Mouse (Mus musculus) brain, embryonic 14.5 days (tissue): ENCODE data around the gene Aurkb.

Source experiments
- CTCF ChIP-seq: fragments of 200-500 bp; IDR thresholded peaks from 2 replicates; pipeline ENCODE4 v1.5.1; 2012; ENCODE audit warnings: inconsistent platforms, mild to moderate bottlenecking, moderate library complexity, borderline replicate concordance; ENCODE audit not compliant: insufficient read depth, insufficient read length; ENCODE audit errors: extremely low read depth
- POLR2A ChIP-seq: fragments of 200-500 bp; IDR thresholded peaks from 2 replicates; pipeline ENCODE4 v1.6.1; 2012; ENCODE audit warnings: mild to moderate bottlenecking, inconsistent platforms, borderline replicate concordance; ENCODE audit not compliant: poor library complexity, insufficient read depth, insufficient read length, severe bottlenecking; ENCODE audit errors: extremely low read depth

GRCm38 (mm10) chr11:69058265-69058664 lies 12.8 kb downstream of the Aurkb start:
- TF ChIP-seq POLR2A (no peak), CTCF (no peak)
